Mouse (Mus musculus) liver, embryonic 14.5 days (tissue): Measurements from ENCODE around the gene B3galt1. TPM values are rescaled to one million over a fixed set of nuclear protein-coding genes. Genes with fewer than 3 reads are reported as not detected.

Source experiments
- ATAC-seq: fragments of 200-750 bp; cut with Nextera tagmentation; 2 replicates; pipeline ENCODE4 v1.8.0; 2017; ENCODE audit warnings: moderate number of reproducible peaks, mild to moderate bottlenecking, moderate library complexity; ENCODE audit not compliant: insufficient read depth
- DNase-seq, 3 experiments: peaks; one replicate each; pipeline ENCODE4 v3.0.0-alpha.2; 2012 to 2013; ENCODE audit warnings: low read depth in 3 of 3, low spot score in 3 of 3
- H3K27ac ChIP-seq: fragments of 300-500 bp; sonication (generic); 2 replicates; pipeline ENCODE4 v1.5.1; 2014; ENCODE audit warnings: moderate library complexity, mild to moderate bottlenecking, control low read depth, inconsistent platforms
- H3K27me3 ChIP-seq: fragments of 300-500 bp; sonication (generic); 2 replicates; pipeline ENCODE4 v1.6.1; 2014; ENCODE audit warnings: mild to moderate bottlenecking, low read length, moderate library complexity; ENCODE audit not compliant: control insufficient read depth, insufficient read depth
- H3K36me3 ChIP-seq: fragments of 300-500 bp; sonication (generic); replicated peaks from 2 replicates; pipeline ENCODE4 v1.6.1; 2014; ENCODE audit warnings: low read depth; ENCODE audit not compliant: control insufficient read depth, insufficient read depth
- H3K4me1 ChIP-seq, 2 experiments: fragments of 200-500 bp in 1 of 2; fragments of 300-500 bp in 1 of 2; sonication (generic) in 1 of 2; replicated peaks; 2 replicates each; pipeline ENCODE4 v1.6.1; 2012 to 2014; ENCODE audit warnings: antibody characterized with exemption in 1 of 2, inconsistent platforms in 1 of 2, low read length in 1 of 2; ENCODE audit not compliant: control insufficient read depth in 2 of 2, insufficient read depth in 2 of 2
- H3K4me2 ChIP-seq: fragments of 300-500 bp; sonication (generic); 2 replicates; pipeline ENCODE4 v1.6.1; 2014; ENCODE audit warnings: low read depth, mild to moderate bottlenecking, control low read depth, moderate library complexity
- H3K4me3 ChIP-seq, 2 experiments: fragments of 200-500 bp in 1 of 2; fragments of 300-500 bp in 1 of 2; sonication (generic) in 1 of 2; 2 replicates each; pipeline ENCODE4 v1.5.1; 2012 to 2014; ENCODE audit warnings: low read depth in 2 of 2, low read length in 2 of 2, mild to moderate bottlenecking in 2 of 2, control low read depth in 1 of 2, inconsistent platforms in 1 of 2, moderate library complexity in 1 of 2; ENCODE audit not compliant: insufficient read depth in 1 of 2
- H3K9ac ChIP-seq: fragments of 300-500 bp; sonication (generic); replicated peaks from 2 replicates; pipeline ENCODE4 v1.6.1; 2014; ENCODE audit warnings: mild to moderate bottlenecking, control low read depth, moderate library complexity
- H3K9me3 ChIP-seq: fragments of 300-500 bp; sonication (generic); 2 replicates; pipeline ENCODE4 v1.6.1; 2016; ENCODE audit warnings: low read length, mixed read lengths; ENCODE audit not compliant: control insufficient read depth
- CTCF ChIP-seq: IDR thresholded peaks from 2 replicates; pipeline ENCODE4 v1.5.1; 2016; ENCODE audit warnings: antibody characterized with exemption, low read depth, control low read depth
- EP300 ChIP-seq: IDR thresholded peaks from 2 replicates; pipeline ENCODE4 v1.6.1; 2016; ENCODE audit warnings: antibody characterized with exemption, low read depth
- WGBS: fragments of 180-500 bp; shearing (Covaris S2); extraction: QIAGEN DNeasy Blood & Tissue Kit; methylation state at CpG from one replicate; pipeline ENCODE4 v1.1.7; 2014; ENCODE audit not compliant: insufficient replicate concordance; 5-methylcytosine and 5-hydroxymethylcytosine counted together
- polyA plus RNA-seq, 2 experiments: library from polyadenylated mRNA; depleted of rRNA in 1 of 2; stranded (reverse) in 1 of 2; unstranded in 1 of 2; fragments of >200 nt; fragmentation: Nextera tagmentation in 1 of 2; extraction: Ambion mirVana in 1 of 2; gene quantifications; 2 replicates each; pipeline versions ENCODE4 v1.2.1 to v1.2.3; 2012 to 2014

B3galt1 gene
- polyA plus RNA-seq, 2 experiments = 0.03 to 0.23 TPM

- Histone ChIP-seq H3K9me3 (no peaks in the 10 kb centered on the region), H3K27me3 (no peaks in the 10 kb centered on the region), H3K9ac (no peak overlapping the region), H3K4me2 (no peak overlapping the region), H3K27ac (no peak overlapping the region), H3K4me3 (no peak overlapping the region), H3K36me3 (no peaks in the 10 kb centered on the region), H3K4me1 (no peaks in the 10 kb centered on the region)
- DNase-seq (no peak), ATAC-seq (no peak)
- TF ChIP-seq CTCF = no peak
- TF ChIP-seq EP300 = no peak
- WGBS = 29% methylated on average over 3 of the region's 3 CpGs
Observed at GRCm38 (mm10) chr2:67628289-67628688, 62.6 kb downstream of the B3galt1 start.

DNA sequence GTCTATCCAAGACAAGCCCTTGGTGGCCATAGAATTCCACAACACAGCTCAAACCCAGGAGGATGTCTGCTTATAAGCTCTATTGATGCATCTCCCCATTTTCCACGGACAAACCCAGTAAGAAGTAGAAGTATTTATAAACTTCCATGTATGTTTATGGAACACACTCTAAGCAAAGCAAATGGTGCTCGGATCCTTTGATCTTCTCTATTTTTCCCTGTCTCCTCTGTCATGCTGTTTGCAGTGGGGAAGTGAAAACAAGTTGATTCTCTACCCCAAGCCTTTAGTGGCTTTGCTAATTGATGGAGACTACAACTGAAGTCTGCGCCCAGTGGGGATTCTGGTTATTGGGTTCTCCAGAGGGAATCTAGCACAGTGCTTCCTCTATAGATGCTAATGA lies 89.2 kb downstream of the B3galt1 start:
- ATAC-seq (no peak), DNase-seq (no peak)
- Histone ChIP-seq H3K9me3 (no peaks in the 10 kb centered on the region), H3K4me3 (no peak overlapping the region), H3K9ac (no peak overlapping the region), H3K27me3 (no peaks in the 10 kb centered on the region), H3K36me3 (no peaks in the 10 kb centered on the region), H3K4me1 (no peaks in the 10 kb centered on the region), H3K27ac (no peak overlapping the region), H3K4me2 (no peak overlapping the region)
- no peak for TF ChIP-seq EP300
- TF ChIP-seq CTCF = no peak
- 55% methylated on average over 3 of the region's 3 CpGs for WGBS

- Histone ChIP-seq H3K27ac (no peak overlapping the region), H3K27me3 (no peaks in the 10 kb centered on the region), H3K4me3 (no peak overlapping the region), H3K4me2 (no peak overlapping the region), H3K4me1 (no peaks in the 10 kb centered on the region), H3K9ac (no peak overlapping the region), H3K36me3 (no peaks in the 10 kb centered on the region), H3K9me3 (no peaks in the 10 kb centered on the region)
- no peak for TF ChIP-seq EP300
- TF ChIP-seq CTCF = no peak
- ATAC-seq (no peak), DNase-seq (no peak)
- 71% methylated on average over 4 of the region's 4 CpGs for WGBS
Observed at GRCm38 (mm10) chr2:67657372-67657771, 91.7 kb downstream of the B3galt1 start.

- H3K9ac ChIP-seq = no peak overlapping the region
- no peak overlapping the region for H3K4me3 ChIP-seq
- ATAC-seq (no peak), DNase-seq (no peak)
- no peaks in the 10 kb centered on the region for H3K27me3 ChIP-seq
- no peaks in the 10 kb centered on the region for H3K36me3 ChIP-seq
- H3K4me1 ChIP-seq = no peaks in the 10 kb centered on the region
- WGBS = 59% methylated on average over 1 of the region's 1 CpGs
- TF ChIP-seq CTCF (no peak), EP300 (no peak)
- no peaks in the 10 kb centered on the region for H3K9me3 ChIP-seq
- H3K4me2 ChIP-seq = no peak overlapping the region
- H3K27ac ChIP-seq = no peak overlapping the region
Observed at GRCm38 (mm10) chr2:67658091-67658490, 92.4 kb downstream of the B3galt1 start.

GRCm38 (mm10) chr2:67671721-67672120 lies 106.0 kb downstream of the B3galt1 start:
- no peak for ATAC-seq
- Histone ChIP-seq H3K27me3 (no peaks in the 10 kb centered on the region), H3K4me1 (no peaks in the 10 kb centered on the region), H3K27ac (no peak overlapping the region), H3K9ac (no peak overlapping the region), H3K36me3 (no peaks in the 10 kb centered on the region), H3K4me2 (no peak overlapping the region), H3K9me3 (no peaks in the 10 kb centered on the region), H3K4me3 (no peak overlapping the region)
- DNase-seq = no peak
- WGBS = 71% methylated on average over 2 of the region's 2 CpGs
- TF ChIP-seq CTCF = no peak
- no peak for TF ChIP-seq EP300

DNA sequence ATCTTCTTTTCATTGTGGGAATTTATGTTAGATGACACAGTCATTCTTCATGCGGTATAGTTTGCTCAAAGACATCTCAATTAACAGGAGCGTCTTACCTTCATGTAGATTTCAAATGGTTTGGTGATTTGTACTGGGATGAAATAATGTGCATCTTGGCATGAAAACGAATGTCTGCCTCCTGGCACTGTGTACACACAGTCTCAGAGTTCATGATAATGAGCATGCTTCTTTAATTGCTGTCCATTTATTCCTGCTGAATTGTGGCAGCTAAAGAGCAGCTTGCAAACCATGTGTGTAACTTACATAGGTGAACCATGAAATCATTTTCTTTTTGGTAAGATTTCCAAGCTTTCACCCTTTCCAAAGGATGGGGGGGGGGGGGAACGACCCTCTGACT lies 112.0 kb downstream of the B3galt1 start:
- Histone ChIP-seq H3K36me3 (no peaks in the 10 kb centered on the region), H3K27ac (no peak overlapping the region), H3K4me3 (no peak overlapping the region), H3K9me3 (no peaks in the 10 kb centered on the region), H3K9ac (no peak overlapping the region), H3K27me3 (no peaks in the 10 kb centered on the region), H3K4me1 (no peaks in the 10 kb centered on the region), H3K4me2 (no peak overlapping the region)
- ATAC-seq (no peak), DNase-seq (no peak)
- no peak for TF ChIP-seq CTCF
- TF ChIP-seq EP300 = no peak
- WGBS = 53% methylated on average over 4 of the region's 4 CpGs
